In the genomic region with DNA sequence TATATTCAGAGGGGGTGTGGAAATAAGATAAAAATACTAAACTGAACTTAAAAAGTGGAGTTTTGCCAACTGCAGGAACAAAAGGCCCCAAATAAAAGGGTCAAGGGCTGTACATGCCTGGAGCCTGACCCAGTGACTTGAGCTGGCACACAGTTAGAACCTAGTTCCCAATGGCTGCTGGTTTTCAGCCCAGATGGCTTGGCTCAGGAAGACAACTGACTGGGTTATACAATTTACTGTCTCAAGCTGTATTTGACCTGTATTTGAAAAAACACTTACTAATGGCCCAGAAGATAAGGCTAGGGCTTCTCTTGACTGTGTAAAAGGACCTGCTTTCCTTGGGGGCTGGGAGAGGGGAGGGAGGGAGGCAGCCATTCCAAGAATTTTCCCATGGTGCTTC, we compare ENCODE assay signal across 15 mouse cellular contexts. TPM values are rescaled to one million over a fixed set of nuclear protein-coding genes. Genes with fewer than 3 reads are reported as not detected.
DNase-seq lines count a peak whose midpoint lies in the region; ATAC-seq and TF ChIP-seq lines count a peak whose summit lies in the region.
"Had no signal": no experiment of that assay in that cellular context is flagged by ENCODE, and none has a peak within 500 bp of the region (broad histone marks: within the 10 kb centered on the region; RNA-seq: fewer than 3 reads in every experiment).

No protein-coding gene starts in this region.

- no peaks in the 10 kb centered on the region for H3K27me3 ChIP-seq in forebrain, embryonic 15.5 days
- H3K27me3 ChIP-seq in forebrain, embryonic 10.5 days (ENCODE audit: poor library complexity, severe bottlenecking): no peaks in the 10 kb centered on the region
- no peaks in the 10 kb centered on the region for H3K27me3 ChIP-seq in lung, embryonic 14.5 days (ENCODE audit: insufficient read depth, low read length)
- H3K27me3 ChIP-seq: neural tube, embryonic 13.5 days had no signal

- H3K36me3 ChIP-seq in forebrain, embryonic 15.5 days: no peaks in the 10 kb centered on the region
- H3K36me3 ChIP-seq in forebrain, embryonic 10.5 days (replicated peaks): no peaks in the 10 kb centered on the region
- no peaks in the 10 kb centered on the region for H3K36me3 ChIP-seq in lung, embryonic 14.5 days (ENCODE audit: insufficient read depth)
- H3K36me3 ChIP-seq: neural tube, embryonic 13.5 days had no signal

- H3K4me2 ChIP-seq in forebrain, embryonic 15.5 days (replicated peaks): no peak overlapping the region
- H3K4me2 ChIP-seq in lung, embryonic 14.5 days: no peak overlapping the region
- H3K4me2 ChIP-seq: neural tube, embryonic 13.5 days had no signal

- no peak overlapping the region for H3K27ac ChIP-seq in forebrain, embryonic 15.5 days (replicated peaks)
- no peak overlapping the region for H3K27ac ChIP-seq in forebrain, embryonic 10.5 days
- peak overlapping the region; percentile 78 for H3K27ac ChIP-seq in lung, embryonic 14.5 days (ENCODE audit: low read depth)
- H3K27ac ChIP-seq: neural tube, embryonic 13.5 days; stomach, postnatal 0 days had no signal

- no peaks in the 10 kb centered on the region for H3K9me3 ChIP-seq in forebrain, embryonic 15.5 days
- H3K9me3 ChIP-seq in forebrain, embryonic 10.5 days: no peaks in the 10 kb centered on the region
- H3K9me3 ChIP-seq in lung, embryonic 14.5 days (ENCODE audit: low read depth, low read length): no peaks in the 10 kb centered on the region
- H3K9me3 ChIP-seq: neural tube, embryonic 13.5 days had no signal

- no peak overlapping the region for H3K4me3 ChIP-seq in forebrain, embryonic 15.5 days
- no peak overlapping the region for H3K4me3 ChIP-seq in forebrain, embryonic 10.5 days
- H3K4me3 ChIP-seq in lung, embryonic 14.5 days (ENCODE audit: low read depth, low read length): no peak overlapping the region
- no peak overlapping the region for H3K4me3 ChIP-seq in lung, adult 2 months (replicated peaks; ENCODE audit: extremely low read depth, low read depth, low read length)
- H3K4me3 ChIP-seq: neural tube, embryonic 13.5 days had no signal

- TF ChIP-seq POLR2A in lung, adult 2 months (IDR thresholded peaks at IDR 0.05; ENCODE audit: borderline replicate concordance, extremely low read depth, low read depth, low read length): no peak

- intact Hi-C loops in left cerebral cortex, postnatal 25 days (cut with DNase I): no loop called here

- peaks cover 16% of the 10 kb centered on the region for H3K4me1 ChIP-seq in forebrain, embryonic 15.5 days
- H3K4me1 ChIP-seq in forebrain, embryonic 10.5 days: peaks cover 37% of the 10 kb centered on the region
- H3K4me1 ChIP-seq in lung, embryonic 14.5 days (ENCODE audit: insufficient read depth): peaks cover 18% of the 10 kb centered on the region
- H3K4me1 ChIP-seq in lung, adult 2 months (ENCODE audit: control insufficient read depth, insufficient read depth, low read length): no peaks in the 10 kb centered on the region

- no peak for TF ChIP-seq CTCF in lung, embryonic 14.5 days (IDR thresholded peaks at IDR 0.05; ENCODE audit: low read depth)
- TF ChIP-seq CTCF in lung, adult 2 months (IDR thresholded peaks at IDR 0.05; ENCODE audit: insufficient read depth, low read length): no peak

- ATAC-seq in forebrain, embryonic 15.5 days (replicated peaks): 0 out of 2 replicates have a peak, but pooled peaks have one; percentile 13
- ATAC-seq in lung, embryonic 14.5 days (ENCODE audit: insufficient read depth): peak; percentile 30; the same call in 1 of the 2 replicates

- DNase-seq in forebrain, embryonic 10.5 days (ENCODE audit: extremely low spot score, low spot score): no peak
- peak; percentile 72 for DNase-seq in lung, embryonic 14.5 days
- no peak for DNase-seq in lung, adult 2 months
- DNase-seq in kidney, postnatal 14 days: peak; percentile 42
- DNase-seq in lung, postnatal 25 days (ENCODE audit: low spot score): peak; percentile 34
- no peak for DNase-seq in layer of hippocampus, postnatal 25 days (ENCODE audit: extremely low spot score in 1 of 2, low spot score in 1 of 2)
- DNase-seq in left cerebral cortex, postnatal 25 days (ENCODE audit: low spot score in 2 of 2): no peak

- H3K9ac ChIP-seq in forebrain, embryonic 15.5 days (replicated peaks): no peak overlapping the region
- no peak overlapping the region for H3K9ac ChIP-seq in lung, embryonic 14.5 days
- H3K9ac ChIP-seq: neural tube, embryonic 13.5 days had no signal

RNA-seq across cellular contexts. Expression of gene Spz1, which starts 13.3 kb away (rescaled TPM):
- not detected in 2 replicates for polyA plus RNA-seq in forebrain, embryonic 15.5 days (2015; fragmentation: Nextera tagmentation; extraction: Ambion mirVana)
- not detected in 2 replicates for polyA plus RNA-seq in forebrain, embryonic 10.5 days (2016; fragmentation: Nextera tagmentation; extraction: Ambion mirVana)
- not detected in 2 replicates for polyA plus RNA-seq in lung, embryonic 14.5 days (2014; fragmentation: Nextera tagmentation; extraction: Ambion mirVana)
- not detected in 2 replicates for polyA plus RNA-seq in lung, adult 2 months (2012; rRNA removed)
- total RNA-seq in layer of hippocampus, postnatal 25 days (2021): not detected
- not detected for total RNA-seq in left cerebral cortex, postnatal 25 days (2021)
- total RNA-seq: left cerebral cortex, postnatal 14 days; megakaryocyte-erythroid progenitor cell, adult 5-6 weeks had no signal
- polyA plus RNA-seq: embryonic facial prominence, embryonic 14.5 days; heart, postnatal 0 days; large intestine, adult 2 months; neural tube, embryonic 13.5 days; stomach, postnatal 0 days had no signal

RNA-seq across cellular contexts. Expression of gene Serinc5, which starts 21.6 kb away (rescaled TPM):
- polyA plus RNA-seq in forebrain, embryonic 15.5 days (2015; fragmentation: Nextera tagmentation; extraction: Ambion mirVana): 22.5 and 23.1 TPM in 2 replicates
- 8.2 and 8.9 TPM in 2 replicates for polyA plus RNA-seq in forebrain, embryonic 10.5 days (2016; fragmentation: Nextera tagmentation; extraction: Ambion mirVana)
- 22.0 and 22.5 TPM in 2 replicates for polyA plus RNA-seq in lung, embryonic 14.5 days (2014; fragmentation: Nextera tagmentation; extraction: Ambion mirVana)
- polyA plus RNA-seq in lung, adult 2 months (2012; rRNA removed): 28.4 and 38.3 TPM in 2 replicates
- total RNA-seq in layer of hippocampus, postnatal 25 days (2021): 10 to 100 TPM; 71.1 to 78.5 TPM
- total RNA-seq in left cerebral cortex, postnatal 25 days (2021): 10 to 100 TPM; 56.3 to 71.3 TPM

RNA-seq across cellular contexts. Expression of gene Zfyve16, which starts 58.6 kb away (rescaled TPM):
- polyA plus RNA-seq in forebrain, embryonic 15.5 days (2015; fragmentation: Nextera tagmentation; extraction: Ambion mirVana): 10.9 and 11.5 TPM in 2 replicates
- 10.0 and 10.3 TPM in 2 replicates for polyA plus RNA-seq in forebrain, embryonic 10.5 days (2016; fragmentation: Nextera tagmentation; extraction: Ambion mirVana)
- polyA plus RNA-seq in lung, embryonic 14.5 days (2014; fragmentation: Nextera tagmentation; extraction: Ambion mirVana): 11.9 and 13.6 TPM in 2 replicates
- polyA plus RNA-seq in lung, adult 2 months (2012; rRNA removed): 3.1 and 5.1 TPM in 2 replicates
- 10 to 100 TPM; 15.4 to 21.7 TPM for total RNA-seq in layer of hippocampus, postnatal 25 days (2021)
- total RNA-seq in left cerebral cortex, postnatal 25 days (2021): 10 to 100 TPM; 17.0 to 18.6 TPM

Comparison
In these comparisons a context has a peak if more than half of its experiments do, and no peak if none do; other contexts are left out.
1. DNase-seq: peak in lung, embryonic 14.5 days (single experiment), kidney, postnatal 14 days (single experiment) and lung, postnatal 25 days (single experiment); none in forebrain, embryonic 10.5 days (single experiment), lung, adult 2 months (single experiment), layer of hippocampus, postnatal 25 days (0 of 2) and left cerebral cortex, postnatal 25 days (0 of 2).